Mouse (Mus musculus) limb, embryonic 14.5 days (tissue): Measurements from ENCODE around the gene Apobec2. TPM values are rescaled to one million over a fixed set of nuclear protein-coding genes. Genes with fewer than 3 reads are reported as not detected.

Experiments
- ATAC-seq: fragments of 200-750 bp; cut with Nextera tagmentation; 2 replicates; pipeline ENCODE4 v1.8.0; 2017; ENCODE audit warnings: low read depth, moderate number of reproducible peaks, moderate TSS enrichment; ENCODE audit not compliant: low FRiP score
- DNase-seq: peaks from one replicate; pipeline ENCODE4 v3.0.0-alpha.2; 2015; ENCODE audit warnings: low spot score
- H3K27ac ChIP-seq: fragments of 300-500 bp; sonication (generic); replicated peaks from 2 replicates; pipeline ENCODE4 v1.5.1; 2014; ENCODE audit warnings: low read depth, mild to moderate bottlenecking, low read length, moderate library complexity, mixed read lengths
- H3K27me3 ChIP-seq: fragments of 300-500 bp; sonication (generic); 2 replicates; pipeline ENCODE4 v1.6.1; 2014; ENCODE audit warnings: low read length, mixed read lengths; ENCODE audit not compliant: control insufficient read depth, insufficient read depth
- H3K36me3 ChIP-seq: fragments of 300-500 bp; sonication (generic); 2 replicates; pipeline ENCODE4 v1.6.1; 2014; ENCODE audit warnings: mild to moderate bottlenecking, low read length, moderate library complexity, mixed read lengths; ENCODE audit not compliant: control insufficient read depth, insufficient read depth
- H3K4me1 ChIP-seq: fragments of 300-500 bp; sonication (generic); 2 replicates; pipeline ENCODE4 v1.6.1; 2014; ENCODE audit warnings: antibody characterized with exemption, low read length, mixed read lengths; ENCODE audit not compliant: control insufficient read depth, insufficient read depth
- H3K4me2 ChIP-seq: fragments of 300-500 bp; sonication (generic); replicated peaks from 2 replicates; pipeline ENCODE4 v1.6.1; 2014; ENCODE audit warnings: low read depth, mild to moderate bottlenecking, low read length, moderate library complexity; ENCODE audit not compliant: severe bottlenecking
- H3K4me3 ChIP-seq: fragments of 300-500 bp; sonication (generic); replicated peaks from 2 replicates; pipeline ENCODE4 v1.5.1; 2014; ENCODE audit warnings: low read length
- H3K9ac ChIP-seq: fragments of 300-500 bp; sonication (generic); 2 replicates; pipeline ENCODE4 v1.6.1; 2014; ENCODE audit warnings: mild to moderate bottlenecking, low read depth, low read length, moderate library complexity; ENCODE audit not compliant: severe bottlenecking
- H3K9me3 ChIP-seq: fragments of 300-500 bp; sonication (generic); 2 replicates; pipeline ENCODE4 v1.6.1; 2016; ENCODE audit warnings: low read length; ENCODE audit not compliant: control insufficient read depth
- POLR2A ChIP-seq: fragments of 200-500 bp; IDR thresholded peaks from 2 replicates; pipeline ENCODE4 v1.8.0; 2012; ENCODE audit warnings: inconsistent platforms, mild to moderate bottlenecking, moderate library complexity, borderline replicate concordance; ENCODE audit not compliant: insufficient read depth, insufficient read length; ENCODE audit errors: extremely low read depth
- WGBS: fragments of 180-500 bp; shearing (Covaris S2); extraction: QIAGEN DNeasy Blood & Tissue Kit; methylation state at CpG from one replicate; pipeline ENCODE4 v1.1.7; 2014; 5-methylcytosine and 5-hydroxymethylcytosine counted together
- polyA plus RNA-seq, 2 experiments: library from polyadenylated mRNA; depleted of rRNA in 1 of 2; stranded (reverse) in 1 of 2; unstranded in 1 of 2; fragments of >200 nt; fragmentation: Nextera tagmentation in 1 of 2; extraction: Ambion mirVana in 1 of 2; gene quantifications; 2 replicates each; pipeline versions ENCODE4 v1.2.1 to v1.2.3; 2012 to 2014

The Apobec2 gene
- polyA plus RNA-seq, 2 experiments = 25.0 to 42.5 TPM

DNA sequence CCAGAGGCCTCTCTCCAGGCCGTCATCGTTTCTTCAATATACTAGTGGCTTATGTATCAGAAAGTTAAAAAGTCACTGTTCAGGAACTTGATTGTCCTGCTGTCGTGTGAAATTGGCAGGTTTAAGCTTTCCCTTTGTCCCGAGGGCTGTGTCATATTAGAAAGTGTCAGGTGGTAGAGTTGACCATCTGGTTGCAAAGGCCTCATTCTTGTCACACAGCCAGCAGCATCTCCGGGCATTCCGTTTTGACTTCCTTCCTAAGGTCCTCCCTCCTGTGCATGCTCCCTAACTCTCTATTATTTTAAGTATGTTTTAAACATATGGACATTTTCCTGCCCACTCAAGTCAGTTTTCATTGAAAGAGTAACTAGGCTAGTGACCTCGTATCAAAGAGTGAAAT, 16.7 kb downstream of the Apobec2 start:
- ATAC-seq (no peak), DNase-seq (no peak)
- H3K4me1 ChIP-seq = peaks cover 7% of the 10 kb centered on the region; the same call in 1 of the 2 replicates
- H3K36me3 ChIP-seq = peaks cover 33% of the 10 kb centered on the region
- H3K9ac ChIP-seq = no peak overlapping the region
- H3K4me2 ChIP-seq = no peak overlapping the region
- 72% methylated on average over 7 of the region's 7 CpGs for WGBS
- no peaks in the 10 kb centered on the region for H3K9me3 ChIP-seq
- no peak for TF ChIP-seq POLR2A
- H3K27ac ChIP-seq = no peak overlapping the region
- no peaks in the 10 kb centered on the region for H3K27me3 ChIP-seq
- H3K4me3 ChIP-seq = no peak overlapping the region

DNA sequence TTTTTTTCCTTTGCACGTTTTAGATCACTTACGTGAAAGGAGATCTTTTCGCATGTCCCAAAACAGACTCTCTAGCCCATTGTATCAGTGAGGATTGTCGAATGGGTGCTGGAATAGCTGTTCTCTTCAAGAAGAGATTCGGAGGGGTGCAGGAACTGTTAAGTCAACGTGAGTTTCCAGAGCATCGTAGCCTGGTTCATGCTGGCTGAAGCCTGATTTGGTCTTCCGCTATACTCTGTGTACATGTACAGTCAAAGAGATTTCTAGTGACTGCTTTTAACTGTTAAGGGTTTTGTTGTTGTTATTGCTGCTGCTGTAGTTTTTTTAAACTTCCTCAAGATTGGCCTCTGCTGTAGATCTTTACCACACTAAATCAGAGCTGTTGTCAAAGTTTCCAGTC, 21.5 kb downstream of the Apobec2 start:
- no peak for TF ChIP-seq POLR2A
- peaks cover 26% of the 10 kb centered on the region for H3K36me3 ChIP-seq
- H3K4me3 ChIP-seq = peak overlapping the region; percentile 84
- peak; percentile 23 for DNase-seq
- H3K9me3 ChIP-seq = no peaks in the 10 kb centered on the region
- H3K4me2 ChIP-seq = peak overlapping the region; percentile 61
- H3K4me1 ChIP-seq = peaks cover 18% of the 10 kb centered on the region
- H3K27ac ChIP-seq = peak overlapping the region; percentile 96
- peak overlapping the region; percentile 77; the same call in 1 of the 2 replicates for H3K9ac ChIP-seq
- 55% methylated on average over 8 of the region's 8 CpGs for WGBS
- no peak for ATAC-seq
- no peaks in the 10 kb centered on the region for H3K27me3 ChIP-seq

DNA sequence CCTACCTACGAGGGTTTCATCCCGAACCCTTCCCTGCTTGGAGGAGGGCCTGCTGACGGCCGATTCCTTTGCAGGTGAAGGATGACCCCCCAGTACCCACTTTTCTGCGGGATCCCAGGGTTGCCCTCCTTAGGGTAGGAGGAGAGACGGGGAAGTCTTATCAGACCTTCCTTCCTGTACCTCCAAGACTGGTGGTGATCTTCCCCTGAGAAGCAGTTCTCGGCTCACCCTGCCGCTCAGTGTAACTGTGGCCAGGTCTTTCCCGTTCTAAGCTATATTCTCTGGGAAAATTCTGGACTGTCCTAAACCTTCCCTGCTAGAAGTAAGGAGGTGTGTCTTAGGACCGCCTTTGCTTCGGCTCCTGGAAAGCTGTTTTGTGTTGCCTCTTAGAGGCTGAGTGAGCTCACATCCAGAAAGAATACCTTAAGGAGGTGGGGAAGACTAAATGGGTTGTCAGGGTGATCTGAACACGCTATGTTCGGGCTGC, 22.4 kb downstream of the Apobec2 start:
- peaks cover 18% of the 10 kb centered on the region for H3K4me1 ChIP-seq
- H3K4me2 ChIP-seq = peak overlapping the region; percentile 61
- WGBS = under 1% methylated on average over 13 of the region's 13 CpGs
- peaks cover 18% of the 10 kb centered on the region for H3K36me3 ChIP-seq
- no peaks in the 10 kb centered on the region for H3K9me3 ChIP-seq
- DNase-seq (no peak), ATAC-seq (0 out of 2 replicates have a peak, but pooled peaks have one; percentile 0)
- peak overlapping the region; percentile 84 for H3K4me3 ChIP-seq
- peak overlapping the region; percentile 77 for H3K9ac ChIP-seq
- TF ChIP-seq POLR2A = no peak
- peak overlapping the region; percentile 96 for H3K27ac ChIP-seq
- no peaks in the 10 kb centered on the region for H3K27me3 ChIP-seq

DNA sequence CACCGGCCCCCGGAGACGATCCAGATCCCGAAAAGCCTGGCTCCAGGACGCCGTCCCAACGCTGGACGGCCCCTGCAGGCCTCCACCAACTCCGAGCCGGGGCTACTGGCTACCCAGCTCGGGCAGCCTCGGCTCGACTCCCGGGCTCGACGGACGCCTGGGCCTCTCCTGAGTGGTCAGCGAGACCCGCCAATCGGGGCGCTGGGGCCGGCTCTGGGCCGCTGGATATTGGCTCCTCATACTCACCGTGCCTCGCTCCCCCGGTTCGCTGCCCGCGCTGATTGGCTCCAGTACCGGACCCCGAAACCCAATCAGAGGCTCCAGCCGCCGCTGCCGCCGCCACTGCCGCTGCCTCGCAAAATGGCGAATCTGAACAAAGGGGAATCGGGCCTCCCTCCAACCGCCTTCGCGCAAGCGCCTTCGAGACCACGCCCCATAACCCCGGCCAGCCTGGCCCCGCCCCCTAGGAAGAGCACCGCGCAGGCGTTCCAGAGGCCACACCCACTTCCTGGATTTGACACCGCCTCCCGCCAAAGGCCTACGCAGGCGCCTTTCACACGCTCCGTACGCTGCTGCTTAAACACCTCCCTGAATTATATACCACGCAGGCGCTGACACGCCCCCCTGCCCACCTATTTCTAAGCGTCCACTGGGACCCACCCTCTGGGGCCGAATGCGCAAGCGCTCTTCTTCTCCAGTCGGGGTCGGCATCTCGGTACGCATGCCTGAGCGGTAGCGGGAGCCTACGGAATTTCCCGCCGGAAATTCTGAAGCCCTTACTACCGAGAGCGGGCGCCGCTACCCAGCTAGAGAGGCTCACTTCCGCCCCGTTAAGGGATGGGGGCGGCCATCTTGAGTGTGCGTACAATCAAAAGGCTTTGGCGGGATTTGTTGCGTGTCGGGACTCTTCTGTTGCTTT, 23.1 kb downstream of the Apobec2 start, which contains the start of the genes Nfya and Oard1:
Nfya (minus strand) TSS at position 527 of the 919 bp plus-strand sequence.
Oard1 (plus strand) TSS at position 635 of the 919 bp plus-strand sequence.
- peak; percentile 98 for TF ChIP-seq POLR2A

DNA sequence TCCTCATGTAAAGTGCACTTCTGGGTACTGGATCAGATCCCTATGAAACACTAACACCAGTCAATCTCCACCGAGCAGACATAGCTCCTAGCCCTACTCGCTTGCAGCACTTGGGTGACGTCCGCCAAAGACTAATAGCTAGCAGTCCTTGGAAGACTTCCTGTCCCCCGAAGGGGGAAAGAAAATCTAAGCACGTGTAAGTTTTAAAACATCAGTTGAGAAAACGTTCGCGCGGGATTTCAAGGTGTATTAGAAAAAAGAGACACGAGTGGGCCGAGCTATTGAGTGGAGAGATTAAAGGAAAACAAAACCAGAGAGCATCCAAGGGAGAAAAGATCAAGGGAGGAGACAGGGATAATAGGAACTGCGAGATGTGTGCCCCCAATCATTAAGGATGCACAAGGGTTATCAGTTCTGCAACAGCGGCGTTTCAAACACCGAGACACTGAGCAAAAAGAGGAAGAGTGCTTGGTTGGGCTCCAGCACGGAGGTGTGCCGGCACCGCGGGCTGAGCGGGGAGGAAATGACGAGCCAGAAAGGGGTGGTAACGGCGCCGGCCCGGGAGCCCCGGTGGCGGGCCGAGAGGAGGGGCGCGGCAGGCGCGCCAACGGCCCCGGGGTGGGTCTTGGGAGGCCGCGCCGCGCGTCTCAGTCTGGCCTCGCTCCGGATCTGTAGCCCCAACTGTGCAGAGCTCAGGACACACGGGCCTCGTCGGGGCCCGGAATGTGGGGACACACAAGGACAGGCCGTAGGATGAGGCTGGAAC, 24.0 kb downstream of the Apobec2 start:
- Histone ChIP-seq H3K27me3 (no peaks in the 10 kb centered on the region), H3K27ac (peak overlapping the region; percentile 99), H3K36me3 (peaks cover 6% of the 10 kb centered on the region), H3K9me3 (no peaks in the 10 kb centered on the region), H3K4me2 (peak overlapping the region; percentile 63), H3K9ac (peak overlapping the region; percentile 98), H3K4me1 (peaks cover 18% of the 10 kb centered on the region), H3K4me3 (peak overlapping the region; percentile 84)
- TF ChIP-seq POLR2A = no peak
- ATAC-seq = peak; percentile 13; the same call in 1 of the 2 replicates
- DNase-seq = peak; percentile 74
- WGBS = under 1% methylated on average over 44 of the region's 47 CpGs

More for the DNA sequence above, 23.1 kb downstream of the Apobec2 start, which contains the start of the genes Nfya and Oard1:
- H3K9me3 ChIP-seq = no peaks in the 10 kb centered on the region
- peaks cover 11% of the 10 kb centered on the region for H3K36me3 ChIP-seq
- under 1% methylated on average over 45 of the region's 84 CpGs for WGBS
- peak within 1 kb of the TSS; percentile 98 for H3K9ac ChIP-seq
- DNase-seq (peak; percentile 100), ATAC-seq (peak; percentile 94)
- H3K4me3 ChIP-seq = peak within 1 kb of the TSS; percentile 84
- peaks cover 18% of the 10 kb centered on the region for H3K4me1 ChIP-seq
- H3K27ac ChIP-seq = peak within 1 kb of the TSS; percentile 99
- no peaks in the 10 kb centered on the region for H3K27me3 ChIP-seq
- H3K4me2 ChIP-seq = peak within 1 kb of the TSS; percentile 63
